Mouse (Mus musculus) MEL (cell line): ENCODE data around the gene Eid1. TPM values are rescaled to one million over a fixed set of nuclear protein-coding genes. Genes with fewer than 3 reads are reported as not detected.

Source experiments
- DNase-seq: peaks from one replicate; pipeline ENCODE4 v3.0.0; 2011; ENCODE audit warnings: low read depth, low spot score
- H3K27ac ChIP-seq: 2 replicates; pipeline ENCODE4 v1.5.1; 2012; ENCODE audit warnings: low read depth, mild to moderate bottlenecking, control low read depth, low read length, moderate library complexity; ENCODE audit not compliant: control insufficient read depth
- H3K27me3 ChIP-seq, 2 experiments: fragments of 150-350 bp in 1 of 2; sonication (generic) in 1 of 2; 2 replicates each; pipeline ENCODE4 v1.6.1; 2012; ENCODE audit warnings: low read length in 2 of 2, mild to moderate bottlenecking in 2 of 2, improper control_type of control experiment in 1 of 2, moderate library complexity in 1 of 2; ENCODE audit not compliant: insufficient read depth in 2 of 2, control insufficient read depth in 1 of 2
- H3K36me3 ChIP-seq, 2 experiments: 2 replicates each; pipeline ENCODE4 v1.6.1; 2012 to 2014; ENCODE audit warnings: low read length in 2 of 2, improper control_type of control experiment in 1 of 2, inconsistent platforms in 1 of 2, mild to moderate bottlenecking in 1 of 2; ENCODE audit not compliant: insufficient read depth in 2 of 2, control insufficient read depth in 1 of 2
- H3K4me1 ChIP-seq, 2 experiments: fragments of 150-350 bp in 1 of 2; sonication (generic) in 1 of 2; 2 replicates each; pipeline ENCODE4 v1.6.1; 2012; ENCODE audit warnings: low read length in 2 of 2, improper control_type of control experiment in 1 of 2, mild to moderate bottlenecking in 1 of 2; ENCODE audit not compliant: insufficient read depth in 2 of 2, control insufficient read depth in 1 of 2
- H3K4me3 ChIP-seq, 2 experiments: fragments of 150-350 bp in 1 of 2; sonication (generic) in 1 of 2; 2 replicates each; pipeline ENCODE4 v1.5.1; 2012; ENCODE audit warnings: low read depth in 2 of 2, low read length in 2 of 2, mild to moderate bottlenecking in 2 of 2, moderate library complexity in 2 of 2, control low read depth in 1 of 2, improper control_type of control experiment in 1 of 2; ENCODE audit not compliant: control insufficient read depth in 1 of 2, insufficient read depth in 1 of 2
- H3K79me2 ChIP-seq: 2 replicates; pipeline ENCODE4 v1.6.1; 2012; ENCODE audit warnings: mild to moderate bottlenecking, low read length, moderate library complexity; ENCODE audit not compliant: control insufficient read depth, poor library complexity, insufficient read depth
- H3K9ac ChIP-seq: 2 replicates; pipeline ENCODE4 v1.6.1; 2012; ENCODE audit warnings: low read depth, mild to moderate bottlenecking, control low read depth, low read length, moderate library complexity; ENCODE audit not compliant: control insufficient read depth, poor library complexity, severe bottlenecking
- H3K9me3 ChIP-seq: fragments of 150-350 bp; sonication (generic); replicated peaks from 2 replicates; pipeline ENCODE4 v1.6.1; 2012; ENCODE audit warnings: mild to moderate bottlenecking, low read length, improper control_type of control experiment, moderate library complexity; ENCODE audit not compliant: insufficient read depth
- CHD2 ChIP-seq: IDR thresholded peaks from 2 replicates; pipeline ENCODE4 v1.6.1; 2011; ENCODE audit warnings: low read length, improper control_type of control experiment
- E2F4 ChIP-seq: IDR thresholded peaks from 2 replicates; pipeline ENCODE4 v1.6.1; 2011; ENCODE audit warnings: low read depth, low read length, improper control_type of control experiment, borderline replicate concordance
- ELF1 ChIP-seq: IDR thresholded peaks from 2 replicates; pipeline ENCODE4 v1.6.1; 2014; ENCODE audit warnings: low read depth, mild to moderate bottlenecking, inconsistent platforms, low read length, improper control_type of control experiment, moderate library complexity
- EP300 ChIP-seq, 2 experiments: IDR thresholded peaks; 2 replicates each; pipeline ENCODE4 v1.6.1; 2011; ENCODE audit warnings: improper control_type of control experiment in 2 of 2, low read length in 2 of 2, low read depth in 1 of 2, mild to moderate bottlenecking in 1 of 2
- GATA1 ChIP-seq: IDR thresholded peaks from 2 replicates; pipeline ENCODE4 v1.6.1; 2011; ENCODE audit warnings: low read depth, low read length, improper control_type of control experiment
- MAFK ChIP-seq: IDR thresholded peaks from 2 replicates; pipeline ENCODE4 v1.6.1; 2011; ENCODE audit warnings: low read depth, mild to moderate bottlenecking, low read length, improper control_type of control experiment, borderline replicate concordance
- MEF2A ChIP-seq: IDR thresholded peaks from 2 replicates; pipeline ENCODE4 v1.6.1; 2014; ENCODE audit warnings: low read depth, mild to moderate bottlenecking, inconsistent platforms, low read length, improper control_type of control experiment; ENCODE audit not compliant: poor library complexity, insufficient replicate concordance, severe bottlenecking; ENCODE audit errors: extremely low read depth
- MXI1 ChIP-seq: IDR thresholded peaks from 2 replicates; pipeline ENCODE4 v1.6.1; 2011; ENCODE audit warnings: mild to moderate bottlenecking, low read depth, low read length, improper control_type of control experiment
- MYC ChIP-seq: IDR thresholded peaks from 2 replicates; pipeline ENCODE4 v1.6.1; 2011; ENCODE audit warnings: low read depth, mild to moderate bottlenecking, low read length, improper control_type of control experiment, moderate library complexity
- NRF1 ChIP-seq: IDR thresholded peaks from 2 replicates; pipeline ENCODE4 v1.6.1; 2014; ENCODE audit warnings: low read depth, mild to moderate bottlenecking, inconsistent platforms, low read length, improper control_type of control experiment, moderate library complexity; ENCODE audit not compliant: poor library complexity, insufficient read depth, severe bottlenecking
- RAD21 ChIP-seq: IDR thresholded peaks from 2 replicates; pipeline ENCODE4 v1.6.1; 2011; ENCODE audit warnings: mild to moderate bottlenecking, low read depth, low read length, improper control_type of control experiment
- RCOR1 ChIP-seq: IDR thresholded peaks from 2 replicates; pipeline ENCODE4 v1.6.1; 2012; ENCODE audit warnings: low read depth, mild to moderate bottlenecking, inconsistent platforms, low read length, improper control_type of control experiment
- TBP ChIP-seq: IDR thresholded peaks from 2 replicates; pipeline ENCODE4 v1.8.0; 2011; ENCODE audit warnings: low read depth, low read length, improper control_type of control experiment
- TCF12 ChIP-seq: IDR thresholded peaks from 2 replicates; pipeline ENCODE4 v1.6.1; 2014; ENCODE audit warnings: low read depth, mild to moderate bottlenecking, inconsistent platforms, low read length, improper control_type of control experiment, moderate library complexity
- UBTF ChIP-seq: IDR thresholded peaks from 2 replicates; pipeline ENCODE4 v1.6.1; 2012; ENCODE audit warnings: low read depth, mild to moderate bottlenecking, inconsistent platforms, low read length, improper control_type of control experiment, moderate library complexity, borderline replicate concordance; ENCODE audit not compliant: insufficient read depth
- USF1 ChIP-seq: IDR thresholded peaks from 2 replicates; pipeline ENCODE4 v1.6.1; 2014; ENCODE audit warnings: low read depth, mild to moderate bottlenecking, inconsistent platforms, low read length, improper control_type of control experiment, moderate library complexity
- ZKSCAN1 ChIP-seq: IDR thresholded peaks from 2 replicates; pipeline ENCODE4 v1.6.1; 2012; ENCODE audit warnings: low read depth, mild to moderate bottlenecking, inconsistent platforms, low read length, improper control_type of control experiment, moderate library complexity
- ZMIZ1 ChIP-seq: IDR thresholded peaks from 2 replicates; pipeline ENCODE4 v1.6.1; 2012; ENCODE audit warnings: low read depth, mild to moderate bottlenecking, inconsistent platforms, low read length, improper control_type of control experiment, moderate library complexity
- polyA plus RNA-seq, 2 experiments: library from polyadenylated mRNA; stranded (reverse) in 1 of 2; unstranded in 1 of 2; fragments of >175 nt in 1 of 2; fragments of >200 nt in 1 of 2; gene quantifications; 2 replicates each; pipeline versions ENCODE4 v1.2.1 to v1.2.4; 2012; ENCODE audit warnings: low replicate concordance in 2 of 2, low read depth in 1 of 2; ENCODE audit not compliant: insufficient read length in 2 of 2, insufficient read depth in 1 of 2, missing spikeins in 1 of 2
- total RNA-seq: library from RNA; depleted of rRNA; stranded (reverse); fragments of 300-350 nt; gene quantifications from 2 replicates; pipeline ENCODE4 v1.2.3, GENCODE M21; 2012

Eid1 gene
- total and polyA plus RNA-seq, 3 experiments = 16.4 to 33.9 TPM; not detected in 1

- Histone ChIP-seq H3K4me1 (no peaks in the 10 kb centered on the region), H3K27ac (no peak overlapping the region), H3K9me3 (no peaks in the 10 kb centered on the region), H3K27me3 (no peaks in the 10 kb centered on the region; a peak in 2 of 4 replicates), H3K79me2 (no peaks in the 10 kb centered on the region), H3K36me3 (no peaks in the 10 kb centered on the region), H3K4me3 (no peak overlapping the region), H3K9ac (no peak overlapping the region)
- DNase-seq = no peak
- TF ChIP-seq NRF1 = no peak
- TF ChIP-seq UBTF = no peak
- no peak for TF ChIP-seq CHD2
- no peak for TF ChIP-seq MYC
- no peak for TF ChIP-seq ELF1
These were observed 22.0 kb upstream of the Eid1 start for GRCm38 (mm10) chr2:125650742-125651352.

- Histone ChIP-seq H3K36me3 (no peaks in the 10 kb centered on the region), H3K79me2 (no peaks in the 10 kb centered on the region), H3K27ac (no peak overlapping the region), H3K9me3 (no peaks in the 10 kb centered on the region), H3K4me1 (no peaks in the 10 kb centered on the region), H3K4me3 (no peak overlapping the region), H3K27me3 (no peaks in the 10 kb centered on the region; a peak in 2 of 4 replicates), H3K9ac (no peak overlapping the region)
- DNase-seq = no peak
- no peak for TF ChIP-seq MXI1
- TF ChIP-seq E2F4 = no peak
- TF ChIP-seq EP300 (IDR thresholded peaks at IDR 0.05; ENCODE audit: low read depth in 1 of 2, low read length in 2 of 2) = no peak
- no peak for TF ChIP-seq ZMIZ1
- no peak for TF ChIP-seq CHD2
- no peak for TF ChIP-seq MEF2A
- no peak for TF ChIP-seq GATA1
- no peak for TF ChIP-seq USF1
- no peak for TF ChIP-seq MYC
- no peak for TF ChIP-seq MAFK
- TF ChIP-seq TCF12 = no peak
- no peak for TF ChIP-seq RAD21
- TF ChIP-seq ZKSCAN1 = no peak
- TF ChIP-seq UBTF = no peak
- no peak for TF ChIP-seq TBP
- no peak for TF ChIP-seq RCOR1
These were observed 21.3 kb upstream of the Eid1 start for GRCm38 (mm10) chr2:125651563-125651962.
